Mouse (Mus musculus) liver, postnatal 0 days (tissue): Measurements from ENCODE around the gene Ackr3.

Source experiments
- CTCF ChIP-seq: sonication (generic); IDR thresholded peaks from 2 replicates; pipeline ENCODE4 v1.5.1; 2016; ENCODE audit warnings: antibody characterized with exemption, low read depth
- EP300 ChIP-seq: IDR thresholded peaks from 2 replicates; pipeline ENCODE4 v1.6.1; 2016; ENCODE audit warnings: antibody characterized with exemption, low read depth, mild to moderate bottlenecking

- no peak for TF ChIP-seq CTCF
- no peak for TF ChIP-seq EP300
These were observed 47.2 kb upstream of the Ackr3 start for GRCm38 (mm10) chr1:90156589-90156988.
